ENCODE assay signal across 8 mouse cellular contexts in genomic region chr5:124173012-124173985, GRCm38 (mm10). TPM values are rescaled to one million over a fixed set of nuclear protein-coding genes. Genes with fewer than 3 reads are reported as not detected.
DNase-seq lines count a peak whose midpoint lies in the region; ATAC-seq and TF ChIP-seq lines count a peak whose summit lies in the region.

No protein-coding gene starts in this region.

- H3K27me3 ChIP-seq in E14TG2a.4 (ENCODE audit: insufficient read depth, low read length), result peaks cover 39% of the 10 kb centered on the region
- no peaks in the 10 kb centered on the region for H3K27me3 ChIP-seq in liver, embryonic 13.5 days

- peaks cover 55% of the 10 kb centered on the region for H3K4me1 ChIP-seq in E14TG2a.4 (replicated peaks; ENCODE audit: low read depth, low read length)
- peaks cover 44% of the 10 kb centered on the region for H3K4me1 ChIP-seq in liver, embryonic 13.5 days (replicated peaks)

- H3K4me3 ChIP-seq in E14TG2a.4 (replicated peaks; ENCODE audit: low read length), result 0 out of 2 replicates have a peak overlapping the region, but pooled peaks have one; percentile 13
- no peak overlapping the region for H3K4me3 ChIP-seq in liver, embryonic 13.5 days (replicated peaks)

- TF ChIP-seq CTCF in E14TG2a.4 (conservative IDR thresholded peaks at IDR 0.05; ENCODE audit: low read length), result no peak

- no peaks in the 10 kb centered on the region for H3K9me3 ChIP-seq in E14TG2a.4 (ENCODE audit: low read length)
- no peaks in the 10 kb centered on the region for H3K9me3 ChIP-seq in liver, embryonic 13.5 days (replicated peaks)

- no peak overlapping the region for H3K4me2 ChIP-seq in liver, embryonic 13.5 days

- H3K9ac ChIP-seq in liver, embryonic 13.5 days, result no peak overlapping the region

- peak overlapping the region; percentile 34 for H3K27ac ChIP-seq in liver, embryonic 13.5 days

- WGBS in liver, embryonic 13.5 days (ENCODE audit: insufficient replicate concordance), result 65% methylated on average over 15 of the region's 15 CpGs

- peak; percentile 55 for ATAC-seq in frontal cortex, adult (ENCODE audit: low TSS enrichment)
- ATAC-seq in liver, embryonic 13.5 days (ENCODE audit: low read depth), result peak; percentile 42; the same call in 1 of the 2 replicates
- no peak for ATAC-seq in megakaryocyte progenitor cell, adult 5-6 weeks (replicated peaks; ENCODE audit: poor library complexity)

- DNase-seq in NIH3T3 (ENCODE audit: low read depth), result peak; percentile 62
- DNase-seq in heart, postnatal 10 days, result peak; percentile 93 to 94
- no peak for DNase-seq in liver, embryonic 13.5 days
- DNase-seq in skeletal muscle tissue, adult 2 months (ENCODE audit: low read depth, low spot score), result peak; percentile 83
- no peak for DNase-seq in kidney, adult 9 months

- intact Hi-C loops in heart, postnatal 10 days (cut with DNase I), result no loop called here

- no peaks in the 10 kb centered on the region for H3K36me3 ChIP-seq in E14TG2a.4 (ENCODE audit: insufficient read depth, low read length)
- H3K36me3 ChIP-seq in liver, embryonic 13.5 days, result no peaks in the 10 kb centered on the region

RNA-seq across cellular contexts. Expression of gene Arl6ip4, which starts 57.4 kb away (rescaled TPM):
- 10 to 100 TPM; 47.9 to 52.7 TPM for total RNA-seq in heart, postnatal 10 days (2021)
- polyA plus RNA-seq in liver, embryonic 13.5 days (2015; fragmentation: Nextera tagmentation; extraction: Ambion mirVana), result 83.3 and 84.6 TPM in 2 replicates
- 70.6 and 80.7 TPM in 2 replicates for total RNA-seq in megakaryocyte progenitor cell, adult 5-6 weeks (2015)
- total RNA-seq in megakaryocyte progenitor cell, adult 5-6 weeks (2017), result 114 and 139 TPM in 2 replicates

Comparison
In these comparisons a context has a peak if more than half of its experiments do, and no peak if none do; other contexts are left out.
1. DNase-seq: peak in NIH3T3 (single experiment), heart, postnatal 10 days (2 of 2) and skeletal muscle tissue, adult 2 months (single experiment); none in liver, embryonic 13.5 days (single experiment) and kidney, adult 9 months (single experiment).